Mouse (Mus musculus) right cerebral cortex, postnatal 14 days (tissue): ENCODE data around the gene Btbd35f1.
"Not testable (repeated sequence)": the region's sequence is repeated elsewhere in the genome, so short reads cannot be mapped to it uniquely, and the experiment has no call there.

Experiments used
- DNase-seq: peaks from one replicate; pipeline ENCODE4 v3.0.0; 2022

The Btbd35f1 gene

DNA sequence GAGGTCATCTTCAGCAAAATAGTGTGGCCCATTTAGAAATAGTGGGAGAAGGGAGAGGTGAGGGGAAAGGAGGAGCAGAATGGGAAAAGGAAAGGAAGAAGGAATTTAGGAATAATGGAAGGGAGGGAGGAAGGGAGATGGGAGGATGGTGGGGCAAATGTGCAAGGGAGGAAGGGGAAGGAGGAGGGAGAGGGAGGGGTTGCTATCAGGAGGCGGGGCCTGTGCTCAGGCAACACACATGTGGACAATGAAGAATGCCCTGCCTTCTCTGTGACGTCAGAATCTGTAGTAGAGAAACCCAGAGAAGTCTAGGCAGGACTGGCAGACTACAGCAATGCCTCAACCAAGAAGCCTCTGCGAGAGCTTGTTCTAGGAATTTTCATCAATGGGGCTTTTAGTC lies at the start of gene Btbd35f1:
Gene Btbd35f1, plus strand, starts transcription at position 301 of the 400 bp plus-strand sequence.
- not testable (repeated sequence) for DNase-seq

DNA sequence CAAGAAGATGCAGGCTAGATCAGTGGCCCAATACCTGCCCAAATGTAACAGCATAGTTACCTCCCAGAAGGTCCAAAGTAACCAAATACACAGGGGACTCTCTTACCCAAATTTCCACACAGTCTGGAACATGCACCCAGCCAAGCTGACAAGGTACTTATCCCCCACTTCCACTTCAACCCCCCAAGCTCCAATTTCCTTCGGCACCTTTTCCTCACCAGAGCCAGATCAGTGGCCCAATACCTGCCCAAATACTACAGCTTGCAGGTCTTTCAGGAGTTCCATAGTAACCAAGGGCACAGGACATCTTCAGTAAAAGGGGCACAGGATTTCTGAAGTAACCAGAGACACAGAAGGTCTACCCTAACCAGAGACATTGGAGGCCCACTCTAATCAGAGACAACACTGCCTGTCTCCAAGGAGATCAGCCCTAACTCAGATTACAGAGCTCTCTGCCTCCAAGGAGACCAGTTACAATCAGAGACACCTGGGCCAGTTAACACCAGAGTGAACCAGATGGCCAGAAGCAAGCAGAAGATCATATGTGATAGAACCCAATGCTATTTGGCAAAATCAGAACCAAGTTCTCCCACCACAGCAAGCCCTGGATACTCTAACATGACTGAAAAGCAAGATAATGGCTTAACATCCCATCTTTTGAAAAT lies 31.2 kb downstream of the Btbd35f1 start:
- not testable (repeated sequence) for DNase-seq

DNA sequence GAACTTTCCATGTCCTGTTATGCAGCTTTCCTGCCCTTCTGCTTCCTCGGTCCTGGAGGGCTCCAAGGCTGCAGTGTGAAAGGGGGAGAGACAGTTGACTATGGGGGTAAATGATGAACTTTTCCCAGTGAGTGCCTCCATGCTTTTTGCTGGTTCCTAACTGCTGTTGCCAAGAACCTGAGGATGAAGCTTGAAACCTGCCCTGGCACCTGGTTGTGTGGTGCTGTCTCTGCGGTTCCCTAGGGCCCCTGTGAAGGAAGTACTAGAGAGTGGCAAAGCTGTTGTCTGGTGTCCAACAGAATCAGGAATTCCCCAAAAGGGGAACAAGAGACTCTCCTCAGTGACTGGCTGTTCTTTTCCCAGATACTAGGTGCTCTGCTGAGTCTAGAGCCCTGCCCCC lies 41.2 kb downstream of the Btbd35f1 start:
- DNase-seq: not testable (repeated sequence)

DNA sequence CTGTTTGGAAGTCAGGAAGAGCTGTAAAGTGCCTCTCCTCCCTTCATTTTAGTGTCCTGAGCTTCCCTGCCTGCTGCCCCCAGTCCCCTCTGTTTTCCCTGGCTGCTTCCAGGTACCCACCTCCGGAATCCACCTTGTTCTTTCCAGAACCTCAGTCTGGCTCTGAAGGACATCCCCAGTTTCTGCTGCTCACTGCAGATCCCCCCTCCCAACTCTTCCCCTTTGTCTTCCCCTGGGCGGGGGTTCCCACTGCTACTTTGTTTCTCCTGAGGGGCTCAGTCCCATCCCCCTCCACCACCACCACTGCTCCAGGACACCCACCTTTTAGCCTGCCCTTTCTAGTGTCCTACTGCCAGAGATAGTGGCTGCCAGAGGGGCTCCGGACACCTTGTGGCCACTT lies 41.6 kb downstream of the Btbd35f1 start:
- not testable (repeated sequence) for DNase-seq
